Comparison of ENCODE assay signal across 20 mouse cellular contexts in genomic region chr6:125073825-125074224, GRCm38 (mm10). TPM values are rescaled to one million over a fixed set of nuclear protein-coding genes. Genes with fewer than 3 reads are reported as not detected.
A peak's percentile ranks its signal among the peaks of the same experiment; 100 is the strongest.
DNase-seq lines count a peak whose midpoint lies in the region; ATAC-seq lines count a peak whose summit lies in the region.
"Had no signal": no experiment of that assay in that cellular context is flagged by ENCODE, and none has a peak within 500 bp of the region (broad histone marks: within the 10 kb centered on the region; RNA-seq: fewer than 3 reads in every experiment).

No protein-coding gene starts in this region.

- no peaks in the 10 kb centered on the region for H3K36me3 ChIP-seq in forebrain, embryonic 11.5 days (ENCODE audit: control insufficient read depth, insufficient read depth, low read length)
- H3K36me3 ChIP-seq: forebrain, embryonic 10.5 days; heart, embryonic 12.5 days; hindbrain, embryonic 13.5 days had no signal

- DNase-seq in B cell, adult 2 months, result peak; percentile 37 to 44
- peak; percentile 62 for DNase-seq in thymus, postnatal 0 days (ENCODE audit: low spot score)
- no peak for DNase-seq in forebrain, embryonic 11.5 days (ENCODE audit: low spot score)
- DNase-seq in adrenal gland, adult 2 months, result no peak
- no peak for DNase-seq in cerebellum, adult 18-20 months
- DNase-seq: cerebellum, postnatal 14 days; heart, adult 11 months; heart, postnatal 14 days; kidney, postnatal 36 days; lung, embryonic 14.5 days; lung, postnatal 4 days; right cerebral cortex, postnatal 14 days had no signal

- no peaks in the 10 kb centered on the region for H3K27me3 ChIP-seq in forebrain, embryonic 11.5 days (ENCODE audit: control insufficient read depth, insufficient read depth, low read length)
- H3K27me3 ChIP-seq: hindbrain, embryonic 13.5 days had no signal

- no peak overlapping the region for H3K4me3 ChIP-seq in forebrain, embryonic 11.5 days (ENCODE audit: low read depth, low read length)
- H3K4me3 ChIP-seq: forebrain, embryonic 10.5 days; heart, embryonic 12.5 days; hindbrain, embryonic 13.5 days had no signal

- ATAC-seq in CD4-positive, CD25-positive, alpha-beta regulatory T cell, adult 4 months, result peak; percentile 27
- peak; percentile 36; the same call in 1 of the 2 replicates for ATAC-seq in megakaryocyte, adult 5-6 weeks (ENCODE audit: poor library complexity, severe bottlenecking)
- ATAC-seq in forebrain, embryonic 11.5 days (replicated peaks; ENCODE audit: low FRiP score), result no peak
- ATAC-seq: inflammation-experienced regulatory T-cells, adult 6 months had no signal

- WGBS in forebrain, embryonic 11.5 days, result 74% methylated on average over 8 of the region's 8 CpGs

- no peak overlapping the region for H3K4me2 ChIP-seq in forebrain, embryonic 11.5 days (ENCODE audit: low read depth, low read length, severe bottlenecking)
- H3K4me2 ChIP-seq: heart, embryonic 12.5 days; hindbrain, embryonic 13.5 days; liver, embryonic 11.5 days; lung, embryonic 14.5 days; midbrain, embryonic 11.5 days had no signal

- no peak overlapping the region for H3K9ac ChIP-seq in forebrain, embryonic 11.5 days (ENCODE audit: low read length)
- H3K9ac ChIP-seq: heart, embryonic 12.5 days; hindbrain, embryonic 13.5 days; lung, embryonic 14.5 days had no signal

- peaks cover 2% of the 10 kb centered on the region for H3K4me1 ChIP-seq in forebrain, embryonic 11.5 days (replicated peaks; ENCODE audit: control insufficient read depth, insufficient read depth, low read length)

- no peak overlapping the region for H3K27ac ChIP-seq in forebrain, embryonic 11.5 days (ENCODE audit: low read depth, low read length)

- no peaks in the 10 kb centered on the region for H3K9me3 ChIP-seq in forebrain, embryonic 11.5 days (ENCODE audit: control insufficient read depth, low read length)
- H3K9me3 ChIP-seq: forebrain, embryonic 10.5 days; heart, embryonic 12.5 days; hindbrain, embryonic 13.5 days had no signal

RNA-seq across cellular contexts. Expression of gene Lpar5, which starts 6.1 kb away (rescaled TPM):
- polyA plus RNA-seq in CD4-positive, CD25-positive, alpha-beta regulatory T cell, adult 4 months (2017; shearing (Covaris generic)), result 10 to 100 TPM; 12.1 to 19.9 TPM
- 25.1 and 25.5 TPM in 2 replicates for total RNA-seq in megakaryocyte, adult 5-6 weeks (2015)
- total RNA-seq in megakaryocyte, adult 5-6 weeks (2017), result 27.6 and 30.0 TPM in 2 replicates
- polyA plus RNA-seq in thymus, postnatal 0 days (2015; fragmentation: Nextera tagmentation; extraction: Ambion mirVana), result 3.5 and 4.2 TPM in 2 replicates
- 0.21 and 0.36 TPM in 2 replicates for polyA plus RNA-seq in forebrain, embryonic 11.5 days (2014; fragmentation: Nextera tagmentation; extraction: Ambion mirVana)
- total RNA-seq in adrenal gland, adult 2 months (2021), result under 1 TPM; 0.61 to 0.83 TPM
- polyA plus RNA-seq in adrenal gland, adult 2 months (2012; rRNA removed), result 3.1 and 4.3 TPM in 2 replicates
- polyA plus RNA-seq: midbrain, embryonic 11.5 days had no signal

RNA-seq across cellular contexts. Expression of gene Chd4, which starts 22.0 kb away (rescaled TPM):
- polyA plus RNA-seq in CD4-positive, CD25-positive, alpha-beta regulatory T cell, adult 4 months (2017; shearing (Covaris generic)), result 10 to 100 TPM; 61.4 to 71.9 TPM
- 64.9 and 75.9 TPM in 2 replicates for total RNA-seq in megakaryocyte, adult 5-6 weeks (2015)
- 282 and 336 TPM in 2 replicates for total RNA-seq in megakaryocyte, adult 5-6 weeks (2017)
- polyA plus RNA-seq in thymus, postnatal 0 days (2015; fragmentation: Nextera tagmentation; extraction: Ambion mirVana), result 70.0 and 84.9 TPM in 2 replicates
- 124 and 131 TPM in 2 replicates for polyA plus RNA-seq in forebrain, embryonic 11.5 days (2014; fragmentation: Nextera tagmentation; extraction: Ambion mirVana)
- 100 to 1,000 TPM; 139 to 156 TPM for total RNA-seq in adrenal gland, adult 2 months (2021)
- 54.1 and 58.1 TPM in 2 replicates for polyA plus RNA-seq in adrenal gland, adult 2 months (2012; rRNA removed)

RNA-seq across cellular contexts. Expression of gene Acrbp, which starts 24.3 kb away (rescaled TPM):
- polyA plus RNA-seq in CD4-positive, CD25-positive, alpha-beta regulatory T cell, adult 4 months (2017; shearing (Covaris generic)), result 10 to 100 TPM; 24.6 to 25.9 TPM
- 9.0 and 14.2 TPM in 2 replicates for total RNA-seq in megakaryocyte, adult 5-6 weeks (2015)
- total RNA-seq in megakaryocyte, adult 5-6 weeks (2017), result 3.4 and 8.8 TPM in 2 replicates
- polyA plus RNA-seq in thymus, postnatal 0 days (2015; fragmentation: Nextera tagmentation; extraction: Ambion mirVana), result 9.2 and 10.2 TPM in 2 replicates
- 14.6 and 15.8 TPM in 2 replicates for polyA plus RNA-seq in forebrain, embryonic 11.5 days (2014; fragmentation: Nextera tagmentation; extraction: Ambion mirVana)
- 10 to 100 TPM in 1 of 2 experiments, 1 to 10 TPM in 1; 4.4 to 12.2 TPM for total RNA-seq in adrenal gland, adult 2 months (2021)
- 14.0 and 15.9 TPM in 2 replicates for polyA plus RNA-seq in adrenal gland, adult 2 months (2012; rRNA removed)

RNA-seq across cellular contexts. Expression of gene Ing4, which starts 34.3 kb away (rescaled TPM):
- 10 to 100 TPM; 48.3 to 64.6 TPM for polyA plus RNA-seq in CD4-positive, CD25-positive, alpha-beta regulatory T cell, adult 4 months (2017; shearing (Covaris generic))
- total RNA-seq in megakaryocyte, adult 5-6 weeks (2015), result 33.0 and 35.7 TPM in 2 replicates
- total RNA-seq in megakaryocyte, adult 5-6 weeks (2017), result 63.3 and 63.9 TPM in 2 replicates
- polyA plus RNA-seq in thymus, postnatal 0 days (2015; fragmentation: Nextera tagmentation; extraction: Ambion mirVana), result 113 and 118 TPM in 2 replicates
- 126 and 135 TPM in 2 replicates for polyA plus RNA-seq in forebrain, embryonic 11.5 days (2014; fragmentation: Nextera tagmentation; extraction: Ambion mirVana)
- total RNA-seq in adrenal gland, adult 2 months (2021), result 10 to 100 TPM; 51.0 to 60.6 TPM
- polyA plus RNA-seq in adrenal gland, adult 2 months (2012; rRNA removed), result 35.5 and 37.4 TPM in 2 replicates

RNA-seq across cellular contexts. Expression of gene Nop2, which starts 57.9 kb away (rescaled TPM):
- 10 to 100 TPM; 51.5 to 59.7 TPM for polyA plus RNA-seq in CD4-positive, CD25-positive, alpha-beta regulatory T cell, adult 4 months (2017; shearing (Covaris generic))
- 8.5 and 12.1 TPM in 2 replicates for total RNA-seq in megakaryocyte, adult 5-6 weeks (2015)
- 22.6 and 24.6 TPM in 2 replicates for total RNA-seq in megakaryocyte, adult 5-6 weeks (2017)
- 53.9 and 60.7 TPM in 2 replicates for polyA plus RNA-seq in thymus, postnatal 0 days (2015; fragmentation: Nextera tagmentation; extraction: Ambion mirVana)
- polyA plus RNA-seq in forebrain, embryonic 11.5 days (2014; fragmentation: Nextera tagmentation; extraction: Ambion mirVana), result 65.4 and 70.3 TPM in 2 replicates
- total RNA-seq in adrenal gland, adult 2 months (2021), result 10 to 100 TPM; 40.9 to 51.7 TPM
- polyA plus RNA-seq in adrenal gland, adult 2 months (2012; rRNA removed), result 8.0 and 12.0 TPM in 2 replicates

Comparison
In these comparisons a context has a peak if more than half of its experiments do, and no peak if none do; other contexts are left out.
1. DNase-seq: peak in B cell, adult 2 months (2 of 2) and thymus, postnatal 0 days (single experiment); none in forebrain, embryonic 11.5 days (single experiment), adrenal gland, adult 2 months (single experiment) and cerebellum, adult 18-20 months (0 of 2).